Mouse (Mus musculus) layer of hippocampus, adult 18-20 months (tissue): Measurements from ENCODE around the gene Ankrd23. TPM values are rescaled to one million over a fixed set of nuclear protein-coding genes. Genes with fewer than 3 reads are reported as not detected.

Experiments used
- DNase-seq, 2 experiments: peaks; one replicate each; pipeline ENCODE4 v3.0.0; 2022; ENCODE audit warnings: low spot score in 2 of 2
- total RNA-seq, 2 experiments: library from RNA; stranded (reverse); gene quantifications; 2 replicates each; pipeline ENCODE4 v1.2.3; 2021

Ankrd23 gene
- total RNA-seq, 2 experiments from 2014 or later: 5.1 to 6.8 TPM

GRCm38 (mm10) chr1:36545845-36546600 is 9.3 kb upstream of the Ankrd23 start:
- peak in 1 of 2 experiments; percentile 46 for DNase-seq

GRCm38 (mm10) chr1:36545382-36545781 is 8.7 kb upstream of the Ankrd23 start:
- DNase-seq: no peak

GRCm38 (mm10) chr1:36542925-36543324 is 6.2 kb upstream of the Ankrd23 start:
- no peak for DNase-seq

- DNase-seq: no peak
Observed at GRCm38 (mm10) chr1:36541844-36542243, 5.2 kb upstream of the Ankrd23 start.

GRCm38 (mm10) chr1:36540807-36541206 is 4.1 kb upstream of the Ankrd23 start:
- DNase-seq: no peak

GRCm38 (mm10) chr1:36540132-36540531 is 3.4 kb upstream of the Ankrd23 start:
- no peak for DNase-seq

GRCm38 (mm10) chr1:36539186-36539585 is 2.5 kb upstream of the Ankrd23 start, which contains the start of gene Gm42417:
Gm42417 (minus strand) TSS chr1:36539429.
- no peak for DNase-seq

- no peak for DNase-seq
Observed at GRCm38 (mm10) chr1:36538727-36539126, 2.0 kb upstream of the Ankrd23 start.

GRCm38 (mm10) chr1:36536397-36536728 is 320 bp downstream of the Ankrd23 start:
- no peak for DNase-seq

- DNase-seq: no peak
Observed at GRCm38 (mm10) chr1:36535477-36536396, 946 bp downstream of the Ankrd23 start.

GRCm38 (mm10) chr1:36534595-36535058 is 2.1 kb downstream of the Ankrd23 start:
- DNase-seq: no peak

- no peak for DNase-seq
Observed at GRCm38 (mm10) chr1:36533546-36533945, 3.1 kb downstream of the Ankrd23 start.

GRCm38 (mm10) chr1:36531461-36531860 is 5.2 kb downstream of the Ankrd23 start:
- no peak for DNase-seq

GRCm38 (mm10) chr1:36530962-36531361 is 5.7 kb downstream of the Ankrd23 start:
- no peak for DNase-seq

- DNase-seq: no peak
Observed at GRCm38 (mm10) chr1:36530485-36530884, 6.2 kb downstream of the Ankrd23 start.

- no peak for DNase-seq
Observed at GRCm38 (mm10) chr1:36529875-36530274, 6.8 kb downstream of the Ankrd23 start.

- no peak for DNase-seq
Observed at GRCm38 (mm10) chr1:36529274-36529673, 7.4 kb downstream of the Ankrd23 start.

GRCm38 (mm10) chr1:36528351-36528750 is 8.3 kb downstream of the Ankrd23 start:
- DNase-seq: no peak

- no peak for DNase-seq
Observed at GRCm38 (mm10) chr1:36526903-36527302, 9.8 kb downstream of the Ankrd23 start.

GRCm38 (mm10) chr1:36525774-36526173 is 10.9 kb downstream of the Ankrd23 start:
- no peak for DNase-seq

- DNase-seq: no peak
Observed at GRCm38 (mm10) chr1:36524058-36524457, 12.6 kb downstream of the Ankrd23 start.
